Mouse (Mus musculus) thymus, postnatal 4 days (tissue): ENCODE results near the gene Olfr1361.

Source experiments
- DNase-seq: peaks from one replicate; pipeline ENCODE4 v3.0.0; 2021

Gene Olfr1361

GRCm38 (mm10) chr13:21663286-21663685, at the start of gene Olfr1361:
Gene Olfr1361, minus strand, starts transcription at chr13:21663386.
- DNase-seq, result no peak

DNA sequence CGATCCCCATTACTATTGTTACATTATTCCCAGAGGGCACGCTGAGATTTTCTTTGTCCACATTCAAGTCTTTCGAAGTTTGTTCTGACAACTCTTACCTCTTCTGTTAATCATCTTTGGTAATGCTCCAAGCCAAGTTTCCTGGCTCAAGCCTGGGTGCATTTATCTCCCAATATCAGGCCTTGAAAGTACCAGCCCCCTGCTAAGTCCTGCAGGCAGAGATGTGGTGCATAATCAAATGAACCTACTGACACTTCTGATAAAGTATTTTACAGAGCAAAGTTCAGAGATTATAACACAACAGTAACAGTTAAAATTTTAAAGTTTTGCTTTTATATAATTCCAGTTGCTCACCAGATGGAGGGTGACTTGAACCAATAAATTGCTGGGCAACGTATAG, 48.5 kb upstream of the Olfr1361 start:
- DNase-seq, result no peak

DNA sequence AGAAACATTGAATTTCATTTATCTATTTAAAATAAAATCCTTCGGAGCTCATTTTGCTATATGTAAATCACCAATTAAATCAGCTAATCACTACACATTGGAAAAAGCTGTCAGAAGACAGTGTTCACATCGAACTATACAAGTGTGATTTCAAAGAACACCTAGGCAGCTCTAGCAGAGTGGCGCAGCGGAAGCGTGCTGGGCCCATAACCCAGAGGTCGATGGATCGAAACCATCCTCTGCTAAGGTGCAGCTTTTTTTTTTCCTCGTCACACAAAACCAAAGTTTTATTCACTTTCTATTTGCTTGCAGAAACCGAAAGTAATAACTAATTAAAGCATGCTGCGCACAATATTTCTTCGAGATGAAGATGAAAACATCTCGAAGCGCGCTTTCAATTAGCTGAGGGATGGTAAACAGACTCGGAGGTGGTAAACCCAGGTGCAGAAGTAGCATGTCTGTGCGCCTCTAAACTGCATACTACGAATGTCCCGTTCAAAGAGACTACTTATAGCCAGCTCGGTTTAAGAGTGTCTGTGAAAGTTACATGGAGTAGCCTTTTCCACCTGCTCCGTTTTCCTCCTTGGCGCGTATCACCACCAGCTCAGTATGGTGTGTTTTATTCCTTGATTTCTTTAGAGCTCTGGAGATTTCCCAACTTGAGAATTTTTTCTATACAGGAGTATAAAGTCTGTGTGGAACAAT, 47.8 kb upstream of the Olfr1361 start:
- DNase-seq, result peak; percentile 85

DNA sequence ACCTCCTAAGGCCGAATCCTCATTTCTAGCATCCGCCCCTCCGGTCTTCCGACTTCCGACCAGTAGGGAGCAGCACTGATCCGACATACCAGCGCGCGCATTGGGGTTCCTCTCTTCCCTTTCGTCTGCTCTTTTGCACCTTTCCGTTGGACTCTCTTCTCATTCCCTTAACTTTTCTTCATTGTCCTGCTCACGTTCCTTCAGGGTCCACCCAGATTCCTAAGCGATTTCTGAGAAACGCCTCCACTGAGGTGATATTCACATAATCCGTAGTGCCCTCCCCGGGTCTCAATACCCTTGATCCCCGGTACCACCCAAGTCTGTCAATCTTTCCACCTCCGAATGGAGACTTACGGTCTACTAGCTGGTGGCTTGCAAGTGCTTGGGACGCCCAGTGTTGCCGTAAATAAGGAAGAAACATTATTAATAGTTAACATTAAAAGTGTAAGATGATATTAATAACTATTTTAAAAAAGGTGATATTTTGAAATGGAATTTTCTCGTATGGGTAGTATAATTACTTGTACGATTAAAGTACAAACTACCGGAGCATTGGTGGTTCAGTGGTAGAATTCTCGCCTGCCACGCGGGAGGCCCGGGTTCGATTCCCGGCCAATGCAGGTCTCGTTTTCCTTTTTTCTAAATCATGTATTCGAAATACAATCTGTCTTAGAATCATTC, 47.0 kb upstream of the Olfr1361 start:
- DNase-seq, result peak; percentile 94

- DNase-seq, result no peak
These were observed 43.5 kb upstream of the Olfr1361 start for GRCm38 (mm10) chr13:21706669-21707068.

DNA sequence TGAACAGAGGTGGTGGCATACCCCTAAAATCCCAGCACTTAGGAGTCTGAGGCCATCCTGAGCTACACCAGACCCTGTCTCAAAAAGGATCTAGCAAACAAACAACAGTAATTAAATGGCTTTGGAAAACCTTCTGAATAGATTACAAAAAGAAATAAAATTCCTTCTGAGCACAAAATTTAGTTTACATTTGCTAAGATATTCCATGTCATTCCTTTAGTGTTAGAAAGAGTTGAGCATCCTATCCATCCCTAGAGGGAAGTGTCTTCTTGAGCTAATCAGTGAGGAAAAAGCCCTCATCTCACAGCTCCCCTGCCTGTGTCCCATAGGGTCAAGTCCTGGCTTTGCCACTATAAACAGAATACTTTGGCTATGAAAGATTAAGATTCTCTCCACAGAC, 34.6 kb upstream of the Olfr1361 start, which contains the start of gene Olfr1359:
Olfr1359 (plus strand) TSS at position 301 of the 400 bp plus-strand sequence.
- DNase-seq, result no peak

DNA sequence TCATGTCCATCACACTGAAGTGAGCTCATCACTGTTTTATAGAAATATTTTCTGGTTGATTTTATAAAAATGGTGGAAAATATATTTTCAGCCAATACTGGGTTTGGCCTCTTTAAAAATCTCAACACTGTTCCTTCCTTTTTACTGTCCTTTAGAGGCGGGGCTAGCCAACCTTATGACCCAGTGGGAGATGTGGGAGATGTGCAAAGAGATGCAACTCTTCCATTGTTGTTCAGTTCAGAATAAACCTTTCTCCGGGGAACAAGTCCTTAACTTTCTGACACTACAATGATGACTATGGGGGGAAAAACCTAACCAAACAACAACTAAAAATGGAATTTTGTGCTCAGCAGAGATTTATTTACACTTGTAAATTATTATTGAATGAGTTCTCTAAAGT, 14.1 kb upstream of the Olfr1361 start, which contains the start of gene Olfr1360:
Olfr1360 (minus strand) TSS at position 101 of the 400 bp plus-strand sequence.
- no peak for DNase-seq

- DNase-seq, result no peak
These were observed 20.8 kb downstream of the Olfr1361 start, which contains the start of gene Olfr11 for GRCm38 (mm10) chr13:21642418-21642817. Gene Olfr11, minus strand, starts transcription at chr13:21642518.

DNA sequence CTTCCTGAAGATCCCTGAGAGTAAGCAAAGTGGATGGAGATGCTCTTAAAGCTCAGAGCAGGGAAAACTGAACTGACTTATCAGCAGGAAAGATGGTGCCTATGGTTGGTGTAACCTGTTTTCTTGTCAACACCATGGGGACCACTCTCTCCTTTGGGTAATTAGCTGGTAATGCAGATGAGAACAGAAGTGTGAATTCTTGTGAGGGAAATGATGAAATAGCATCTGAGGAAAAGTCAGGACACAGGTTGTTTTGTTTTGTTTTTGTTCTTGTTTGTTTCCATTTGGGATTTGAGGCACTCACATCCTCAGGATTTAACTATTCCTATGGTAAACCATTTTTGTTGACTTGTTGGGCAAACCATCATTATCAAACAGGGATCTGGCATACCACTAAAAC, 49.3 kb downstream of the Olfr1361 start, which contains the start of gene Olfr1362:
Olfr1362 (minus strand) TSS at position 101 of the 400 bp plus-strand sequence.
- no peak for DNase-seq
